In the genomic region with DNA sequence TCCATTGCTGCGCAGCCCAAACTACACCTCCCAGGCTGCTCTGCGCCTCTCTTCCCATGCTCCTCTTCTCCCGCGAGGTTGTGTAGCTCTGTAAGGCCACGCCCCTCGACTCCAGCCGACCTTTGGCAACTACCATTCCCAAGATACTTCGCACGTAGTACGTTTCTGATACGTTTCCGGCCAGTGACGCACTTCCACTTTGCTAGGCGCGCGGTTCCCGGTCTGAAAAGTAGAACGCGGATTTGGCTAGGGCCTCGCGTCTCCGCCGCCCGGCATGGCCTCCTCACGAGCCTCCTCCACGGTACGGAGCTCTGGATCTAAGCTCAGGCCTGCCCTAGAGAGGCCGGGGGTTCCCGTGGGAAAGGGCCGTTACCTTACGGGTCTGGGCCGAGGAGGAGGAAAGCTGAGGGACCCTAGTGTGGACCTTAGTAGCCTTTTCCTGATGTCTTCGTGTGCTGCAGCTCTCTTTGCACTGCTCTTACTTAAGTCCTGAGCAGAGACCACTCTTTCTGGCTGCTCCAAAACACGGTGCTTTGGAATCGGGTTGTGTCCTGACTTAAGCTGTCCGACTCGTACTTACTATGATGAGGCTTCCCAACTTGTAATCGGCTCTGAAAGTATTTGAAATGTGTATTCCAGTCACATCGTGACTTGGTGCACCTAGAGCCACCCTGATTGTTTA, we compare ENCODE assay signal across 8 mouse cellular contexts. TPM values are rescaled to one million over a fixed set of nuclear protein-coding genes. Genes with fewer than 3 reads are reported as not detected.
A peak's percentile ranks its signal among the peaks of the same experiment; 100 is the strongest.
DNase-seq lines count a peak whose midpoint lies in the region; ATAC-seq lines count a peak whose summit lies in the region.

Gene Cdc26, minus strand, starts transcription at position 42 of the 682 bp plus-strand sequence.
Gene Prpf4, plus strand, starts transcription at position 197 of the 682 bp plus-strand sequence.

- peak within 1 kb of the TSS; percentile 91 for H3K9ac ChIP-seq in heart, embryonic 14.5 days (ENCODE audit: low read length)
- H3K9ac ChIP-seq in liver, embryonic 13.5 days, result peak within 1 kb of the TSS; percentile 92
- H3K9ac ChIP-seq in stomach, embryonic 16.5 days (ENCODE audit: low read length), result peak within 1 kb of the TSS; percentile 88

- peak within 1 kb of the TSS; percentile 81 to 95 for H3K4me3 ChIP-seq in heart, embryonic 14.5 days (ENCODE audit: control insufficient read depth in 1 of 2, insufficient read depth in 1 of 2, low read depth in 1 of 2, low read length in 2 of 2)
- peak within 1 kb of the TSS; percentile 88 for H3K4me3 ChIP-seq in liver, embryonic 13.5 days (replicated peaks)
- peak within 1 kb of the TSS; percentile 80 for H3K4me3 ChIP-seq in stomach, embryonic 16.5 days (replicated peaks; ENCODE audit: low read length)

- H3K36me3 ChIP-seq in heart, embryonic 14.5 days (ENCODE audit: control insufficient read depth, insufficient read depth, low read length), result peaks cover 43% of the 10 kb centered on the region
- H3K36me3 ChIP-seq in liver, embryonic 13.5 days, result peaks cover 45% of the 10 kb centered on the region
- peaks cover 9% of the 10 kb centered on the region; the same call in 1 of the 2 replicates for H3K36me3 ChIP-seq in stomach, embryonic 16.5 days (ENCODE audit: control insufficient read depth, insufficient read depth, low read length)

- peaks cover 5 to 23% of the 10 kb centered on the region in 2 experiments for H3K4me1 ChIP-seq in heart, embryonic 14.5 days (ENCODE audit: control insufficient read depth in 2 of 2, insufficient read depth in 2 of 2, low read length in 2 of 2)
- H3K4me1 ChIP-seq in liver, embryonic 13.5 days (replicated peaks), result peaks cover 39% of the 10 kb centered on the region
- peaks cover 11% of the 10 kb centered on the region for H3K4me1 ChIP-seq in stomach, embryonic 16.5 days (ENCODE audit: control insufficient read depth, insufficient read depth, low read length)

- H3K27ac ChIP-seq in heart, embryonic 14.5 days (replicated peaks in 1 of 2; ENCODE audit: control insufficient read depth in 1 of 2, insufficient read depth in 1 of 2, low read depth in 2 of 2, low read length in 2 of 2), result peak within 1 kb of the TSS; percentile 87 to 94
- H3K27ac ChIP-seq in liver, embryonic 13.5 days, result peak within 1 kb of the TSS; percentile 90
- peak within 1 kb of the TSS; percentile 87 for H3K27ac ChIP-seq in stomach, embryonic 16.5 days (ENCODE audit: low read length)

- DNase-seq in c-Kit-negative CD71-positive TER-119-positive erythroid progenitor cells, embryonic 14.5 days (ENCODE audit: low read depth, low spot score), result peak; percentile 98
- peak; percentile 96 for DNase-seq in fibroblast of lung, adult 2 months (ENCODE audit: low read depth)
- DNase-seq in kidney, postnatal 14 days, result peak; percentile 99
- peak; percentile 98 for DNase-seq in liver, embryonic 13.5 days
- peak; percentile 94 for DNase-seq in neural tube, embryonic 10.5 days (ENCODE audit: extremely low spot score, low spot score)

- no peaks in the 10 kb centered on the region for H3K27me3 ChIP-seq in heart, embryonic 14.5 days (ENCODE audit: control insufficient read depth, insufficient read depth, low read length)
- no peaks in the 10 kb centered on the region for H3K27me3 ChIP-seq in liver, embryonic 13.5 days
- H3K27me3 ChIP-seq in stomach, embryonic 16.5 days (ENCODE audit: control insufficient read depth, insufficient read depth, low read length), result no peaks in the 10 kb centered on the region

- peak; percentile 97 for ATAC-seq in CD4-positive, CD25-positive, alpha-beta regulatory T cell, adult 4 months
- ATAC-seq in heart, embryonic 14.5 days (ENCODE audit: insufficient number of reproducible peaks, insufficient read depth, low FRiP score, low read depth), result peak; percentile 99
- ATAC-seq in liver, embryonic 13.5 days (ENCODE audit: low read depth), result peak; percentile 99
- ATAC-seq in stomach, embryonic 16.5 days (ENCODE audit: insufficient read depth, low FRiP score), result peak; percentile 99

- WGBS in heart, embryonic 14.5 days, result under 1% methylated on average over 39 of the region's 39 CpGs
- under 1% methylated on average over 39 of the region's 39 CpGs for WGBS in liver, embryonic 13.5 days (ENCODE audit: insufficient replicate concordance)
- WGBS in stomach, embryonic 16.5 days, result under 1% methylated on average over 39 of the region's 39 CpGs

- peak within 1 kb of the TSS; percentile 89 for H3K4me2 ChIP-seq in heart, embryonic 14.5 days (ENCODE audit: low read length)
- H3K4me2 ChIP-seq in liver, embryonic 13.5 days, result peak within 1 kb of the TSS; percentile 90
- peak within 1 kb of the TSS; percentile 88 for H3K4me2 ChIP-seq in stomach, embryonic 16.5 days (ENCODE audit: low read depth, low read length)

- no peaks in the 10 kb centered on the region for H3K9me3 ChIP-seq in heart, embryonic 14.5 days (ENCODE audit: control insufficient read depth, low read length)
- H3K9me3 ChIP-seq in liver, embryonic 13.5 days (replicated peaks), result no peaks in the 10 kb centered on the region
- no peaks in the 10 kb centered on the region for H3K9me3 ChIP-seq in stomach, embryonic 16.5 days (replicated peaks; ENCODE audit: control insufficient read depth, low read length)

RNA-seq across cellular contexts. Expression of gene Cdc26, which starts in this region (rescaled TPM):
- 10 to 100 TPM; 72.0 to 90.4 TPM for polyA plus RNA-seq in CD4-positive, CD25-positive, alpha-beta regulatory T cell, adult 4 months (2017; shearing (Covaris generic))
- 85.6 and 93.0 TPM in 2 replicates for polyA plus RNA-seq in heart, embryonic 14.5 days (2014; fragmentation: Nextera tagmentation; extraction: Ambion mirVana)
- 77.7 and 97.1 TPM in 2 replicates for polyA plus RNA-seq in liver, embryonic 13.5 days (2015; fragmentation: Nextera tagmentation; extraction: Ambion mirVana)
- 127 and 128 TPM in 2 replicates for polyA plus RNA-seq in stomach, embryonic 16.5 days (2015; fragmentation: Nextera tagmentation; extraction: Ambion mirVana)

RNA-seq across cellular contexts. Expression of gene Prpf4, which starts in this region (rescaled TPM):
- 10 to 100 TPM; 20.3 to 28.5 TPM for polyA plus RNA-seq in CD4-positive, CD25-positive, alpha-beta regulatory T cell, adult 4 months (2017; shearing (Covaris generic))
- polyA plus RNA-seq in heart, embryonic 14.5 days (2014; fragmentation: Nextera tagmentation; extraction: Ambion mirVana), result 12.6 and 14.9 TPM in 2 replicates
- 13.1 and 15.2 TPM in 2 replicates for polyA plus RNA-seq in liver, embryonic 13.5 days (2015; fragmentation: Nextera tagmentation; extraction: Ambion mirVana)
- 16.6 and 18.3 TPM in 2 replicates for polyA plus RNA-seq in stomach, embryonic 16.5 days (2015; fragmentation: Nextera tagmentation; extraction: Ambion mirVana)

Comparison
In these comparisons a context has a peak if more than half of its experiments do, and no peak if none do; other contexts are left out.
1. Peak in every context shown above with its lines: DNase-seq, ATAC-seq, H3K4me3 ChIP-seq and H3K27ac ChIP-seq.